Mouse (Mus musculus) cerebellum, adult (tissue): ENCODE results near the gene R3hcc1l.

ENCODE experiments used
- ATAC-seq: cut with Nextera tagmentation; 2 replicates; pipeline ENCODE4 v1.9.2; 2017; ENCODE audit warnings: mild to moderate bottlenecking, moderate library complexity, mixed read lengths; ENCODE audit not compliant: insufficient number of reproducible peaks, low FRiP score, low TSS enrichment

Gene R3hcc1l

DNA sequence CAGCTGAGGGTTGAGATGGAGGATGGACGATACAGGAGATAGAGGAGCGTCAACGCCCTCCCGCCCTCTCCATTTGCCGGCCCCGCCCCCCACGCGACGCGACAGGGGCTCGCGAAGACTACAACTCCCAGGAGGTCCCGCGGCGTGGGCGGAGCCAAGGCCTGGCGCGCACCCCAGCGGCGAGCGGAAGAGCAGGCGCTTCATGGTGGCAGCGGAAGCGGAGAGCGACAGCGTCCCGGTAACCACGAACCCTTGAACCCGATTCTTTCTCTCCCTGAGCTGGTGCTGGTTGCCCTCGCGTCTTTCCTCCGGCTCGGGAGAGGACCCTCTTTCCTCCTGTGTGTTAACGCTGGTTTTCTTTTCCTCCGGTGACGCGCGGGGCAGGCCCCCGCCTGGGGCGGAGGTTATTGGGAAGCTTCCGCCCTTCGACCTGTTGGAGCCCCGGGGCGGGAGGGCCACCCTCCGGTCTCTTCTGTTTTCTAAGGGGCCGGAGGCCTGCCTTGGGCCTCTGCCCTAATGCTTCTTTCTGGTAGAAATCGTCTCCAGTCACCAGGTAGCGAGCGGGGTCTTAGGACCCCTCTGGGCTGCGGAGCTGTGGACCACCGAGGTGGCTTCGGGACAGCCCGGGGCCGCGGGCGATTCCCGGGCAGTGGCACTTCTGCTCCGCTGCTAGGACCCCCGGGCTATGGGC lies at the start of gene R3hcc1l:
Gene R3hcc1l (plus strand): TSS at position 140 of the 691 bp plus-strand sequence.
- ATAC-seq: peak; percentile 91

GRCm38 (mm10) chr19:42471571-42471970 lies 47.0 kb upstream of the R3hcc1l start:
- ATAC-seq: peak; percentile 15; the same call in 1 of the 2 replicates

DNA sequence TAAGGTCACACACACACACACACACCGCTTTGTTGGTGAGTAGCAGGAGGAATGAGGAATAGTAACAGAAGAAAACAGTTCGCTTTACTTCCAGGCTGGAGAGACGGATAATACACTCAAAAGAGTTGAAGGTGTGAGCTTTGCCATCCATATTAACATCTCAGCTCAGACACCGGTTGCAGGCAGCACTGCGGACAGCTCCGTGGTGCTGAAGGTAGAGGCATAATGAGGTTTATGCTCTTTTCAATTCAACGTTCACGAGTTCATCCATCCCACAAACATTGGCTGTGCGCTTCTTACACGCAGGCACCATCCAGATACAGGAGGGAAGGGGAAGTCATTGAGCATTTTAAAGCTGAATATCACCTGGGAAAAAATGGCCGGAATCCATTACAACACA lies 45.7 kb upstream of the R3hcc1l start:
- no peak for ATAC-seq

DNA sequence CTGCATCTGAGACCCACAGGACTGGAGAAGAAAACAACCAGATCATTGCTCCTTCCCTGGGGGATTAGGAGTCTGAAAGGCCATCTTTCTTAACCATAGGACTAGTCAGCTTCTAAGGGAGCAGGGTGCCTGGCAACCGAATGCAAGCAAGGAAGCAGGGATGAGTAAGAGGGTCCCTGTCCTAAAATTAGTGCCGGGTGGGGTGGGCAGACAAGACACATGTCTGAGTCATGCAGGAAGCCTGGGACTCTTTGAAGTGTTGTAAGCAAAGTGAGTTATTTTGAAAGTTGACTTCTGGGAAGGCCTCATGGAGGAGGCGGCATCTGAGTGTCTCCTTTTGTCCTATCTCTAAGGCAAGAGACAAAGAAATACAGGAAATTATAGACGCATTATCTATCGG lies 40.8 kb upstream of the R3hcc1l start:
- ATAC-seq: no peak

GRCm38 (mm10) chr19:42478303-42478702 lies 40.3 kb upstream of the R3hcc1l start:
- ATAC-seq: no peak

- no peak for ATAC-seq
Measured at GRCm38 (mm10) chr19:42485443-42485842, 33.1 kb upstream of the R3hcc1l start.

DNA sequence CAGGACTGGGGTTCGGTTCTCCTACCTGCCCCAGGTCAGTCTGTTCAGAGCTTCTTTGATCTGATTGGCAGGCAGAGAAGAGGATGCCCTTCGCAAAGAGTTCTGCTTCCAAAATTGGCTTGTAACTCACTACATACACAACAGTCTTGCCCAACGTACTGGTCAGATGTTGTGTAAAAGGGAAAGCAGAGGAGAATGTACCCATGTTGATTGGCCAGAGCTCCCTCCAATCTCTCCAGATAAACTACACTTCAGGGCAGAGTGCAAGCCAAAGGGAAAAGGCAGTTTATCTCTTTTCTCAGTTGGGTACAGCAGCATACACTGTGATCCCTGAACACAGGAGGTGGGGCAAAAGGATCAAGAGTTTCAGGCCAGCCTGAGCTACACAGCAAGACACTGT lies 31.3 kb upstream of the R3hcc1l start:
- no peak for ATAC-seq

DNA sequence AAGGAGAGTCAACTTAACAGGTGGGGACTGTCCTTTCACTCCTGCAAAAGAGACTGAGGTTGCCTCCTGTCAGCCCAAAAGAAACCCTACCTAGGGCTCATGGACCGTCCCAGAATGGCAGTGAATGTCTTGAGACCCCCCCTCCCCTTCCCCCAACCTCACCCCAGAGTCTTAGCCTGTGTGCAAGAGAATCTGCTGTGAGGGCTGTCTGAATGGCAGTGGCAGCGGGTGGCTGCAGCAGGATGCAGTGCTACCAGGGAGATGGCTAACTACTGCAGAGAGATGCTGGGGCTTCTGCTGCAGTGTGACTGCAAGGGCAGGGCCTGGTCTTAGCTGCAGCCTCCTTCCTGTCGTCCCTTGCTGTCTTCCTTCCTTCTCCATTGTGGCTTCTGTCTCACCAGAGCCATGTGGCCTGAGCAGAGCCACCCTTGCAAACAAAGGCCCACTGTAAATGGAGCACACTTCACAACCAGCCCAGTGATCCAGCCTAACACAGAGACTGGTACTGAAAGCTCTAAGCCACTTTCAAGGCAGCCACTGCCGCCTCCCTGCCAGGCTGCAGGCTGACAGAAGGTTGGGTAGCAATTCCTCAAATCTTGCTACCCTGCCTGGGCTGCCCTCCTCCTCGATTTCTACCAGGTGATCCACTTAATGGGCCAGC lies 25.2 kb upstream of the R3hcc1l start:
- ATAC-seq: no peak

DNA sequence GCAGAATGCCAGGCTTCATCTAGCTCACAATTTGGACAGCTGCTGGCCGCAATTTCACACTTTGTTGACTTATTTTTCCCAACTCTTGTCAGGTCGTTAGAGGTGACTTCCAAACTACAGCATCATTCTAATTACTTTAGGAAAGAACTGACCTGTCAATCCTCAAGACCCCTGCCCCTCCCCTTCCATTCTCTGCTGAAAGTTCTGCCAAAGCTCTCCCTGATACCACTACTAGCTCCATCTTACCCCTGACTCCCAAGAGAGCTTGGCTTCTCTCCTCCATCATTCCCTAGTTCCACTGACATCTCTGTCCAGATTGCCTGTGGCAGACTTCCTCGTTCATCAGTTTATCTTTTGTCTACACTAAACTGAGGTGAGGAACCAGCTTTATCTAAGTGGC lies 14.4 kb upstream of the R3hcc1l start:
- no peak for ATAC-seq

DNA sequence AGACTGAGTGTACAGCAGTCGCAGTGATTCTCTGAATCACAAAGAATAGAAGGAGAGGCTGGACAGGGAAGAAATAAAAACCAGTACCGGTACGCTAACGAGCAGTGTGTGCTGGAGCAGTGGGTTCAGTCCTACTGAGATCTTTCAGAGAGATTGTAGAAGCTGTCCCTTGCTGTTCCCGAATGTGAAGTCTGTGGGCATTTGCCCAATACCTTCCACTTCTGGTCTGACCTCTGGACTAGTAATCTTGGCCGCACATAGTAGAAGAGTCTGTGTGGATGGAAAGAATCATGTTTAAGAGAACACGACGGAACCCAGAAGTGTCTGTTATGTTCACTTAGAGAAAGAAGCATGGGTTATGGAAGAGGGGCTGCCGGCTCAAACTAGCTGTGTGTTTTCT lies 8.9 kb upstream of the R3hcc1l start:
- no peak for ATAC-seq

GRCm38 (mm10) chr19:42510276-42511171 lies 8.0 kb upstream of the R3hcc1l start:
- no peak for ATAC-seq

DNA sequence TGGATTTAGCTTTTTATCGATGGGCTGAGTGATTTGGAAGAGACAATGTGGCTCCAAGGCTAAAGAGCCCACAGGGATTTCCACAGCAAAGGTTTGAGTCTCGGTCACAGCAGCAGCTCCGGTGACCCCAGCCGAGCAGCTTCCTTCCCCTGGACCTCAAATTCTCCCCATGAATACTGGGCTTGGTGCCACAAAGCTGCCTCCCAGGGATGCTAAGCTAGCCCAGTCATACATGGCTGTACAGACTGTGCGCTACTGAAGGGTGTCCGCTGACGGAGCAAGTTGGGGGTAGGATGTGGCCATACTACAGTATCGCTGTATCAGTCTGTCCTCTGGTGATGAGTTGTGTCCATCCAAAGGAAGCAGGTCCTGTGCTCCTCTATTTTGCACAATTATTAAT lies 2.9 kb upstream of the R3hcc1l start:
- ATAC-seq: no peak

- no peak for ATAC-seq
Measured at GRCm38 (mm10) chr19:42516121-42516520, 2.4 kb upstream of the R3hcc1l start.

DNA sequence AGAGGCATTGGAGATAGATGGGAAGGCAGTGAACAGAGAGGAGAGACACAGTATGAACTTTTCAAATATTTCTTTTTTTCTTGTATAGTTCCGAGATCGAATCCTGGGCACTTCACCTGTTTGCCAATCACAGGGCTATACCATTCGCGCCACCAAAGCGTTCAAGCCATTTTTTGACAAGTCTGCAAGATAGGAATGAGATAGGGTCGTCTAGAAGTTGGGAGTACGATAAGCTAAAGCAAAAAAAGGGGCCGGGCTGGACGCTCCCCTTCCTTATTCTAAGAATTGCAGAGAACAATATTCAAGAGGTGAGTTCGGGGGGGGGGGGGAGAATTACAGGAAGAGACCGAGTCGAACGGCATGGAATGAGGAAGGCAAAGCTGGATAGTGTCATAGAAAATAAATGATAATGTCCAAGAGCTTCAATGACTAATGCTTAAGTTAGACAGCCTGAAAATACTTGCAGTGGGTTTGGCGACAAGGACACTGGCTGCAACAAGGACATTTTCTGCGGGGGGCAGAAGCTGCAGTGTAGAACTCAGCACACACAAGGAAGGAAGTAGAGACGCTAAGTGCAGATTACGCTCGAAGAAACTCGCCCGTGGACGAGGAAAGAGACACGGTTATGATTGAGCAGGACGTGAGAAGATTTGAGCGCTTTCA lies 471 bp upstream of the R3hcc1l start:
- peak; percentile 4; the same call in 1 of the 2 replicates for ATAC-seq

DNA sequence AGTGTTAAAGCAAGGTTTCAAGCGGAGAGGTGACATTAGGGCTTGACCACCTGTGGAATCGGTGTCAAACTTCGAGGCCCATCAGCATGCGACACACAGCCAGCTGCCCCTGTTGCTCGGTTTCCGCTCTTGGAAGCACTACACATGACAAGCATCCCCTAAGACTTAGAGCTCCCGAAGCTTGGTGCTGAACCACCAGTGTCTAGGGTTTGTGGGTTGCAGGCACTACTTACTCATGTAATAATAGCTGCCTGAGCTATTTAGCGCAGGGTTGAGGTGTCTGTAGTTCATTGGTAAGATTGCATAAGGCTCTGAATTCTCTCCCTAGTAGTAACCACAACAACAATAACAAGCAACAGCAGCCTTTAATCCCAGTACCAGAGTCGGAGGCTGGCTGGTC lies 1.2 kb downstream of the R3hcc1l start:
- ATAC-seq: no peak

DNA sequence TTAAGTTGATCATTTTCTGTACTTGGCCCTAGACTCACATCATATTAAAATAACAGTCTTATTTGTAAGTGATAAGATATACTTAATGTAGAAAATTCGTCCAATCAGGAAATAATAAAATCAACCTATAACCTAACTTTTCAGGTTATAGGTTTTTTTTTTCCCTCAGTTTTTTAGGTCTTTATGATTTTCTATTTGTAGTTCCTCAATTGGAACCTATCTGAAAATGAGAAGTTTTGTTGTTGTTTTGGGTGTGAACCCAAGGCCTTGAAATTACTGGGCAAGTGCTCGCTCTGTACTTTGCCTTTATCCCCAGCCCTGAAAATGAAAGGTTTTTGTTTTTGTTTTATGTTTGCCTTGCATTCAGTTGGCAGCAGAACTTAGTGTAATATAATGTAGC lies 6.1 kb downstream of the R3hcc1l start:
- ATAC-seq: no peak

DNA sequence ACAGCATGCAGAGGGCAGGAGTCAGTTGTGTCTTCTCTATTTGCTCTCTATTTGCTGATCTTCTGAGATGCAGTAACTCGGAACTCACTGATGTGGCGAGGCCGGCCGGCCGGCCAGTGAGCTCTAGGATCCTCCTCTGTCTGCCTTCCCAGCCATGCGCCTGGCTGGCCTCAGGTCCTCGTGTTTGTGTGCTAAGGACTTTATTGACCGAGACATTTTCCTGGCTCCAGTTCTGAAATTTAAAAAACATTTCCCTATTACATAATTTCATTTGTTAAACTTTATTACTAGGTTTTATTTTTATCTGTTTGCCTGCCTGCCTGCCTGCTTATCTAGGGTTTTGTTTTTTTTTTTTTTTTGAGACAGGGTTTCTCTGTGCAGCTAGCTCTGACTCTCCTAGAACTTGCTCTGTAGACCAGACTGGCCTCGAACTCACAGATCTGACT lies 11.5 kb downstream of the R3hcc1l start:
- no peak for ATAC-seq

- ATAC-seq: no peak
Measured at GRCm38 (mm10) chr19:42534427-42534826, 15.9 kb downstream of the R3hcc1l start.

- no peak for ATAC-seq
Measured at GRCm38 (mm10) chr19:42537600-42537999, 19.0 kb downstream of the R3hcc1l start.

GRCm38 (mm10) chr19:42538911-42539310 lies 20.4 kb downstream of the R3hcc1l start:
- no peak for ATAC-seq
